Mouse (Mus musculus) CD8-positive naive resting alpha-beta T cell, adult 57 days (primary cell): ENCODE measurements around the gene Ndufs8. TPM values are rescaled to one million over a fixed set of nuclear protein-coding genes. Genes with fewer than 3 reads are reported as not detected.

Source experiments
- total RNA-seq: library from RNA; stranded (reverse); gene quantifications from one replicate; pipeline ENCODE4 v1.2.4, GENCODE M21; 2023

The Ndufs8 gene
- 52.9 TPM for total RNA-seq

DNA sequence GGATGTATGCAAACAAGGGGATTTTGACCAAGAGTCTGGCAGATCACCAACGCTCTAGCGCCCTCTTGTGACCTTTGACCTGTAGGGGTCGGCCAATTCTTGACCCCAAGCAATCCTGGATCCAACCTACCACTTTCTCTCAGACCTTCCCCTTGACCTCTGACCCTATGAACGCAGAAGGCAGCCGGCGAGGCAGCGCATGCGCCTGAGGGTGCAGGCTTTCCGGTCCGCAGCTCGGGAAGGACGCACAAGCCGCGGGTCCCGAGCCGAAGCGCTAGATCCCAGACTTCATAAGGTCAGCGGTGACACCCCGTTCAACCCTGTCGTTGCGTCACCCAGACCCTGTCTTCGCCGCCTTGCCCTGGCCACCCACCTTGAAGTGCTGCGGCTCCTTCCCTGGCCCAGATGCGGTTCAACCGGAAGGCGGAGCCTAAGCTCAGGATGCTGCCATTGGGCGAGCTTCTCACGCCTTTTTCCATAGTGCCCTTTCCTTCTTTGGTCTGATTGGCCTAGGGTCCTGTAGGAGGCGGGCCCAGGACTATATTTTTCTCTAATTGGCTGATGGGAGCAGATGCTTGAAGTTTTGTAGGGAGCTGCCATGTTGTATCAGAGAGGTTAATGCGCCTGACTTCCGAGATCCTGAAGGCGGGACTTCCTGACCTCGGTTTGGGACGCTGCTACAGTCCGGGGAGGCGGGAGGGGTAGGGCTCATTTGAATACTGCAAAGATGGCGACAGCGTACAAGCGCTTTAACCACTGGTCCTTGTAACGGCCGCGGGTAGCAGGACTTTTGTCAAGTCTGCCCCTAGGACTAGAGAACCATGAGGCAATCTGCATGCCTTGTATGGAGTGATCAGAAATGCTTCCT, at the start of gene Ndufs8:
TSS of gene Ndufs8 (minus strand) at position 438 of the 868 bp plus-strand sequence.

DNA sequence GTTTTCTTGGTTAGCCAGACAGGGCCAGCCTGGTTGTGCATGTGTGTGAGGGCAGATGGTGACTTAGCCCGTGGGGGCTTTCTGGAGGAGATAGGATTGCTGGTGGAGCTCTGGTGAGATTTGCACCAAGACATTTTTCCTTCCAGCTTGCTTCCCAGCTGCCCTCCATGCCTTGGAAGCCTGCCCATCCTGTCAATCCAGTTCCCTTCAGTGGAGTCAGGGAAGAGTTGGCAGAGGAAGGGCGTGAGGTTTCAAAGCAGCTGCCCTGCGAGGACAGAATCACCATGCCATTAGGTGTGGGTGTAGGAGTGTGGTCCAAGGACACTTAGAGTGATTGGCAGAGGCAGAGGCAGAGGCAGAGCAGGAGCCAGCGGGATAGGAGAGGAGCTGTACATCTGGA, 45.9 kb upstream of the Ndufs8 start, which contains the start of gene Aldh3b3:
TSS of gene Aldh3b3 (plus strand) at position 176 of the 400 bp plus-strand sequence.

DNA sequence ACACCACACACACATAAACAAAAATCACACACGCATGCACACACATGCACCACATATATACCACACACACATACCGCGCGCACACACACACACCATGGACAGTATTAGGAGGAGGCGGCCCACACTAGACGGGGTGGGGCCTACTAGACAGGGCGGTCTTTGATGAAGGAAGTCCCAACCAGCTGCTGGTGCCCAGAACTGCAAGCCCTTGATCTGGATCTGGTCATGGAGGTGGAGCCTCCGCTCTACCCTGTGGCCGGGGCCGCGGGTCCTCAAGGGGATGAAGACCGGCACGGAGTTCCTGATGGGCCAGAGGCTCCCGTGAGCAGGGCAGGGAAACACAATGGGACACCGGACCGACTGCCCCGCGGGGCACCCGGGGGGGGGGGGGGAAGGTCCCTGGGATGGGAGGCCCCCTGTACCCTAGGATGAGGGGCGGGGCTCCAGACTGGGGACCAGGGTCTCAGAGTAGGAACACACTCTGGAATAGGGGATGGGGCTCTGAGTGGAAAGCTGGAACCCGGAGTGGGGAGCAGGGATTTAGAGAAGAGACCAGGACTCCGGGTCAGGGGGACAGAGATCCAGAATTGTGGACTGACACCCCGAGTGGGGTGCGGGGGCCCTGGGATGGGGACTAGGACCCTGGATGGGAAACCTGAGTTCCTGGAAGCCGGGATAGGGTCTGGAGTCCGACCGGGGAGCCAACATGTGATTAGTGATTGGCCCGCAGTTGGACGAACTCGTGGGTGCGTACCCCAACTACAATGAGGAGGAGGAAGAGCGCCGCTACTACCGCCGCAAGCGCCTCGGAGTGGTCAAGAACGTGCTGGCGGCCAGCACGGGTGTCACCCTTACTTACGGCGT, 22.7 kb upstream of the Ndufs8 start, which contains the start of gene Unc93b1:
TSS of gene Unc93b1 (plus strand) at position 155 of the 864 bp plus-strand sequence.

DNA sequence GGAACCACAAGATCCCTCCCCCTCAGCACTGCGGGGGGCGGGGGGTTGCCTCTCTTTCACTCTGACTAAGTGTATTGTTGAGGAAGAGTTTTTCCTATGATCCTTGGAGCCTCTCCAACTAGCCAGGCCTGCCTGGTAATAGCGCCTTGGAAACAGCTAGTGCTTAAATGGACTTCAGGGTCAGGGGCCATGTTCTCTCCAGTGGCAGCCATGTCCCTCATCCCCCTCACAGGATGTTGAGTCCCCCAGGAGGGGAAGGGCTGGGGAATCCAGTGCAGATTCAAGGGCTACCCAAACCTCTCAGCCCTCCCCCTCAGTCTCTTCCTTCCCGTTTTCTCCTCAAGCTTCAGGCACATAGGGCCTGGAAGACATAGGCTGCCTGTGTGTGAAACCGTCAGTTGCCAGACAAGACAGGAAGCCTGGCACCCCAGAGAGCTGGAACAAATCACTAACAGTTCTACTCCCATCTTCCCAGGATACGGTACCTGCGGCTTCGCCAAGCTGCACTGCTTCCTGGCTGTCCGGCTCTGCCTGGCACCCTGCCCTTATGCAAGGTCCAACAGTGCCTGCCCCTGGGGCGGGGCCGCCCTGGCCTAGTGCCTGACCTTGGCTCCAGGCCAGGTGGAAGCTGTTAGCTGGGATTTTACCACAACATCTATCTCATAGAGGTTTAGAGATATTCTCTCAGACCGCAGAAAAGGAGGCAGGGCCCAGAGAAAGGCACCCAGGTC, 16.8 kb upstream of the Ndufs8 start, which contains the start of gene Aldh3b1:
TSS of gene Aldh3b1 (minus strand) at position 598 of the 731 bp plus-strand sequence.

DNA sequence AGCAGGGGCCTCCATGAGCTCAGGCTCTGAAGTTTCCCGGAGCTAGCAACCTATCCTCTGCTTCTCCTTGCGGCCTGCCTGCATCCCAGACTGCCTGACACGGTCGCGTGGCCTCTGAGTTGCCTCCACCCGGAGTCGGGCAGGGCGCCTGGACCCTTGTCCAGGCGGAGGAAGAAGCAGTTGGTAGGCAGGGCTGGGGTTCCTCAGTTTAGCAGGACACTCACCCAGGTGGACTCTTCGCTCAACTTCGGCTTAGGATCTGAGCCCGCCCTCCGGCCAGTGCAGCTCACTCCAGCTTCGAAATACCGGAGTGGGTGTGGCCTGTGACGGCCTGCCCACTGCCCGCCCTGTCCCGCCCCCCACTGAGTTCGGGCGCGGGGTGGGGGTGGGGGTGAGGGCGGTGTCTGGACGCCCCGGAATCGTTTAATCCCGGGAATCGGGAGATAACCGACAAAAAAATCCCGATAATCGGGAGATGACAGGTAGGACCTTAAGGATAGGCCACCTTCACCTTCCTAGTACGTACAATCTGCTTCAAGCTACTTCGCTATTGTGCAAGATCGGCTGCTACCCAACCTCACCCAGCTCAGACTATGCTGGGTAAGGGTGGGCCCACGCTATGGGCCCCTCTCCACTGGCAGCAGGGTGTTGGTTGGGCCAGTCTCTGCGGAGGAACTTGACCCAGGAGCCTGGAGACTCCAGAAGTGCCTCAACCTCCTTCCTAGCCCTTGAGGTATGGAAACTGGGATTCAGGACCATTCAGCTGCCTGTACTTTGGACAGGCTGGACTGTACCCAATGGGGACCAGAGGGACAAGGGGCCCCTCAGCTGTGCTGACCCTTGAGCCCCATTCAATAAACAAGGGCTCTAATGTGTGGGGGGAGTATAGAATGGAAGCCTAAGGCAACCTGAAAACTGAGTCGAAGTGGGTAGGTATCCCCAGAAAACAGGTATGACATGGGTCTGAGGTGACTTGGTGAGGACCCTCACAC, 5.5 kb downstream of the Ndufs8 start, which contains the start of gene Tcirg1:
TSS of gene Tcirg1 (minus strand) at position 339 of the 992 bp plus-strand sequence.

Other genes with a start within 250 kb of the Ndufs8 start
- 5.4 TPM for gene Lrp5, start 226.2 kb downstream of the Ndufs8 start, total RNA-seq
- gene 1810055G02Rik, start 204.5 kb downstream of the Ndufs8 start, total RNA-seq: 5.6 TPM
- 139 TPM for gene Kmt5b, start 145.4 kb downstream of the Ndufs8 start, total RNA-seq
- 58.8 TPM for gene Chka, start 61.0 kb downstream of the Ndufs8 start, total RNA-seq
- gene Tcirg1, start 5.6 kb downstream of the Ndufs8 start, total RNA-seq: 83.4 TPM
- gene Aldh3b1, start 17.0 kb upstream of the Ndufs8 start, total RNA-seq: 1.6 TPM
- gene Unc93b1, start 22.4 kb upstream of the Ndufs8 start, total RNA-seq: 43.8 TPM
- gene Aldh3b3, start 45.9 kb upstream of the Ndufs8 start, total RNA-seq: not detected
- not detected for gene Aldh3b2, start 59.6 kb upstream of the Ndufs8 start, total RNA-seq
- not detected for gene Acy3, start 73.8 kb upstream of the Ndufs8 start, total RNA-seq
- gene Tbx10, start 80.0 kb upstream of the Ndufs8 start, total RNA-seq: not detected
- gene Nudt8, start 87.8 kb upstream of the Ndufs8 start, total RNA-seq: 8.7 TPM
- gene Gm49405, start 87.9 kb upstream of the Ndufs8 start, total RNA-seq: 2.3 TPM
- gene Doc2g, start 90.5 kb upstream of the Ndufs8 start, total RNA-seq: 5.1 TPM
- gene Ndufv1, start 100.0 kb upstream of the Ndufs8 start, total RNA-seq: 109 TPM
- gene Gstp1, start 125.2 kb upstream of the Ndufs8 start, total RNA-seq: 191 TPM
- gene Gstp2, start 133.2 kb upstream of the Ndufs8 start, total RNA-seq: 32.5 TPM
- 26.6 TPM for gene Gstp3, start 146.8 kb upstream of the Ndufs8 start, total RNA-seq
- not detected for gene Cabp2, start 168.8 kb upstream of the Ndufs8 start, total RNA-seq
- gene Cdk2ap2, start 184.4 kb upstream of the Ndufs8 start, total RNA-seq: 161 TPM
- 317 TPM for gene Pitpnm1, start 187.2 kb upstream of the Ndufs8 start, total RNA-seq
- 134 TPM for gene Aip, start 213.1 kb upstream of the Ndufs8 start, total RNA-seq
- 0.58 TPM for gene Gpr152, start 227.0 kb upstream of the Ndufs8 start, total RNA-seq
- gene Cabp4, start 231.3 kb upstream of the Ndufs8 start, total RNA-seq: 0.37 TPM
- 125 TPM for gene Coro1b, start 235.8 kb upstream of the Ndufs8 start, total RNA-seq
- gene Ptprcap, start 240.8 kb upstream of the Ndufs8 start, total RNA-seq: 302 TPM